Mouse (Mus musculus) heart, adult 2 months (tissue): ENCODE measurements at regions not wholly inside any gene's neighbourhood (a gene's known extent, or its start where the extent isn't known, plus 50 kb on each side); places are given as distances from the start of the nearest gene placed in this dataset.

ENCODE experiments used
- CTCF ChIP-seq: fragments of 200-600 bp; IDR thresholded peaks from 2 replicates; pipeline ENCODE4 v1.8.1; 2022; ENCODE audit warnings: antibody characterized with exemption, mild to moderate bottlenecking, moderate library complexity
- EP300 ChIP-seq: fragments of 200-500 bp; IDR thresholded peaks from 2 replicates; pipeline ENCODE4 v1.6.1; 2011; ENCODE audit warnings: low read depth, low read length, control low read depth; ENCODE audit not compliant: insufficient read depth

- TF ChIP-seq CTCF, result no peak
- TF ChIP-seq EP300, result no peak
Observed at GRCm38 (mm10) chr4:152878941-152879340, 401.3 kb upstream of the Kcnab2 start.
